Mouse (Mus musculus): Measurements from ENCODE around the gene Ak1.

DNA sequence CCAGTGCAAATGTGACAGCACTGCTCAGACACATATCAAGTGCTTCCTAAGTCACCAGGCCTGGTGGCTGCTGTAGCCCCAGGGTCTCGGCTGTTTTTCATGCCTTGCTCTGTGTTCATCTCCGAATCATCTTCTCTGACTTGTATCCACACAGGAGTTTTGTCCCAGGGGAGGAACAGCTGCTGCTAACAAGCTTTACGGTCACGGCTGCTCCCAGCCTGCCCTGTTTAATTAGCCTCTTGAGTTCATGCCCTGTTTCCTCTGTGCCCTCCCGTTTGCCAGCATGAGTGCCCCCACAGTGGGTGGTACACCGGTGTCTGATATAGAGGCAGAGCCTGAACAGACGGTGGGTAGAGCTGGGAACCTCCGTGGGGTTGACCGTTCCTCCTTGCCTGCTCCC is 3.5 kb upstream of the Ak1 start:
- no peak for TF ChIP-seq POLR2A (IDR thresholded peaks at IDR 0.05; ENCODE audit: low read depth, low read length)
- TF ChIP-seq CTCF (IDR thresholded peaks at IDR 0.05; ENCODE audit: borderline replicate concordance, insufficient read depth, low read length), result no peak

Data from embryonic fibroblast, embryonic 13.5 days (primary cell).